Mouse (Mus musculus) layer of hippocampus, adult 11-12 months (tissue): ENCODE data around the gene Glp2r.

Source experiments
- DNase-seq: peaks from one replicate; pipeline ENCODE4 v3.0.0; 2022; ENCODE audit warnings: low spot score

Gene Glp2r

DNA sequence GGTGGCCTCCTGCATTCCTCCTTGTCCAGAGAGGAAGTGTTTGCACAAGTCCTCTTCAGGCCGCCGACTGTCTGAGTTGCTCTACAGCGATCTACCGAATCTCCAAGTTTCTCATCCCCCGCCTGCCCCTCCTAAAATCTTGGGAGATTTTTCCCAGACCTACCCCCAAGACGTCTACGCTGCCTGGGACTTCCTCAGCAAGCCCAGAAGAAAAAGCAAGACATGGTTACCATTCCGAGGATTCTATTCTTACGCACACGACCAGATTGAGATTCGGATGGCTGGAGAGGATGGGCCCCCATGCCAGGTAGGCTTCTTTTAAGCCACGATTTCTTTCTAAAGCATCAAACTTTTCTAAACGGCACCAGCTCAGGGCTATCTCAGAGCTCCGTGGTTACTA lies at the start of gene Glp2r:
Glp2r (minus strand) TSS at position 101 of the 400 bp plus-strand sequence.
- no peak for DNase-seq

DNA sequence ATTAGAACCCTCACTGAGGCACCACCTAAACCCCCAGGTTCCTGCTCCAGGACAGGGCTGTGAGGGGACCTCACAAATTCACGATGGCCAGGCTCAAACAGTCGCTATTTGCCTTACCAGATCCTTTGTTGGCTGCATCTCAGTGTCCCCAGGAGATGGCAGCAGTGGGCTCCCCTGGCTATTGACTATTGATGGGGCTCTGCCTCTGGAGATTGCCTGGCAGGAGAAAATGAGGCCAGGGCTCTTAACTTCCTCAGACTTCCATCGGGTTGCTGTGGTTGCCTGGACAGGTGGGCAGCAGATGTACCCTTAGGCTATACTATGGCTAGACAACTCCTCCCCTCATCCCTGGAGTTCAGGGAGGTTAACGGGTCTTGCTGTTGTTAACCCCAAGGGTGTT lies 49.3 kb upstream of the Glp2r start:
- peak; percentile 52 for DNase-seq

DNA sequence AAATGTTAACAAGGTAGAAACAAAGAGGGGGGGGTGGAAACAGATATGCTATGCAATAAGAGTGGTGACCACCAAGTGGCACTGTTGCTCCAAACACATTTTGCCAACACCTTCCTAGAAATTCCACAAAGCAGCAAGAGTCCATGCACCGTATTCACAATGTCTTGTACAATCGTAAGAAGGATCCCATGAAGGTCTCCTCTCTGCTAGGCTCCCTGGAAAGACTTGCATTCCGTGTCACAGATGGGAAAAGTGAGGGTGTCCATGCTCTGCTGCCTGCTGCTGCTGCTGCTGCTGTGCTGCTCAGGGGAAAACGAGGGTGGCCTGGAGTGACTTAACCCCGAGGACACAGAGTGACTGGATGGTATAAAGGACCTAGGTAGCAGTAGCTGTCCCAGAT lies 48.7 kb upstream of the Glp2r start:
- peak; percentile 32 for DNase-seq

DNA sequence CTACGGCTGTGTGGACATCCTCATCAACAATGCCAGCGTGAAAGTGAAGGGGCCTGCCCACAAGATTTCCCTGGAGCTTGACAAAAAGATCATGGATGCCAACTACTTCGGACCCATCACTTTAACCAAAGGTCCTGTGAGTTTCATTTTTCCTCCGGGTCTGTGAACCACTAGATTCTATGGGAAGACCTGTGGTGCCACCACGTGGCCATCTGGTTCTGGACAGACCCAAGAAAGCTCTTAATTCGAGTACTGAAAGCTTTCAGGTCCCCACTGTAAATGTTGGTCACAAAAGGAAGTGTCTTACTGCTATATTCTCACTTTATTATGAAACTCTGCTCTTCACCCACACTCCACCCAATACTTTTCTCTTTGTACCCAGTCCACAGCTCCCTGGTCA lies 40.6 kb upstream of the Glp2r start:
- DNase-seq = no peak

DNA sequence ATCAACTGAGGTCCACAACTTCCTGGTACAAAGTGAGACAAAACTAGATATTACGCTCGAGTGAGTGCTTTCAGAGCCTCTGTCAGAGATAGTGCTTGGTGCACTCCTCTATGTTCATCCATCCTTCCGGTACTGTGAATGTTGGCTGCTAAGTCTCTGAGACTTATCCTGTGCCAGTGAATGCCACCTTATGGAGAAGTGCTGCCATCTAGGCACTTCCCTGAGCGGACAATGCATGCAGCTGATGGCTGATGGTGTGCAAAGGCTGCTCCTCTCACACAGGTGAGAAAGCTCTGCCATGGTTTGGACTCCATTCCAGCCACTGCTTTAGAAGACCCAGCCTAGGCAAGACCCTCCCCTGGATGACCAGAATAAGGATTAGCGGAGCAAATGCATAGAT lies 37.1 kb upstream of the Glp2r start:
- no peak for DNase-seq

DNA sequence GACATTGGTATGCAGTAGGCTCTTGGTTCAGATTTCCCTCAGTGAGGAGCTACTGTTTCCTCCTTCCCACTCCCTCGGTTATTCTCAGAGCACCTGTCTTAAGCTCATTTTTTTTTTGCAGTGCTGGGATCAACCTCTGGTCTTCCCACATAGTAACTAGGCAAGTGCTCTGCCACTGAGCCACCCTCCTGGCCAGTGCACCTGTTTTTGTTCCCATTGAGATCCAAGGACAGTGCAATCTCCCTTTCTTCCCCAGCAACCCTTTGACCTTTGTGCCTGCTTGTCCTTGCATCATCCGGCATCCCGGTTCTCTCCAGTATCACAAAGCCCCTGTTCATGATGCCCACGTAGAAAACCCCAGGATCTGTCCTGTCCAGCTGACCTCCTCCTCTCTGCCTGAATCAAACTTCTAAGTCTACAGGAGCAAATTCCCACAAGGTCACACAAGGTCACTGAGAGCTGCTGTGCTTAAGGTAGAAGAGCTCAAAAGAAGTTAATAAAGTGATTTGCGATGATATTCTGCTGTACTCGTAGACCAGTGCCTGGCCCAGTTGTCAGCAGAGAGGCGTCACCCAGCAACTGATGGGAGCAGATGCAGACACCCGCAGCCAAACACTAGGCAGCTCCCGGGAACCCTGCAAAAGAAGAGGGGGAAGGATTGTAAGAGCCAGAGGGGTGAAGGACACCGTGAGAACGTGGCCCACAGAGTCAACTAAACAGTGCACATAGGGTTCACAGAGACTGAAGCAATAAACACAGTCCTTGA lies 36.1 kb upstream of the Glp2r start:
- DNase-seq = no peak

DNA sequence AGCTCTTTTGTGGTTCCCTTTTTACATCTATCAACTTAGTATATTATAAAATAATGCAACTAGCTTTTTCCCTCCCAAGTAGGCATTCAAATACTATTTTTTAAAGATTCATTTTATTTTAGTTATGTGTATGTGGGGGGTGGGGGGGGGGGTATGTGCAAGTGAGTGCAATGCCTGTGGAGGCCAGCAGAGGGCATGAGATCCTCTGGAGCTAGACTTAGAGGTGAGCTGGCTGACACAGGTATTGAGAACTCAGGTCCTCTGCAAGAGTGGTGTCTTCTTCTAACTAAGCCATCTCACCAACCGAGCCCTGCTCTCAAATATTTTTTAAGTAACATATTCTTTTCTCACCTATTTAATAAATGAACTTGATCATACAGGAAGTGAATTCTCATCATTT lies 34.6 kb upstream of the Glp2r start:
- DNase-seq = no peak

DNA sequence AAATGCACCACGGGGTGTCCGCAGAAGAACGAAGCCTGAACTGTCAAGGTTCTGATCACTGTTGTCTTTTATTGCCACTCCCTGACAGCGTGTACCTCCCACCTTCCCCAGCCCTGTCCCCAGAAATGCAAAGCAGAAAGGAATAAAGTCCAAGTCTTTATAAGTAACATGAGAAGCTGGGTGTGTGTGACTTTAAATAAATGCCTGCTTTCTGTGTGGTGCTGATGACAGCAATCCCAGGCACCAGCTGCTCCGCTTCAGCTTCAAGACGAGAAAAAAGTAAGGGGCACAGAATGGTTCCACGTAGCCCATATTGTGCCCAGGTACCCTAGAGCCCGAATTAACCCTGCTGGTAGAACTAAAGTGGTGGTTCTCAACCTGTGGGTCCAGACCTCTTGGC lies 30.2 kb upstream of the Glp2r start:
- DNase-seq = no peak

DNA sequence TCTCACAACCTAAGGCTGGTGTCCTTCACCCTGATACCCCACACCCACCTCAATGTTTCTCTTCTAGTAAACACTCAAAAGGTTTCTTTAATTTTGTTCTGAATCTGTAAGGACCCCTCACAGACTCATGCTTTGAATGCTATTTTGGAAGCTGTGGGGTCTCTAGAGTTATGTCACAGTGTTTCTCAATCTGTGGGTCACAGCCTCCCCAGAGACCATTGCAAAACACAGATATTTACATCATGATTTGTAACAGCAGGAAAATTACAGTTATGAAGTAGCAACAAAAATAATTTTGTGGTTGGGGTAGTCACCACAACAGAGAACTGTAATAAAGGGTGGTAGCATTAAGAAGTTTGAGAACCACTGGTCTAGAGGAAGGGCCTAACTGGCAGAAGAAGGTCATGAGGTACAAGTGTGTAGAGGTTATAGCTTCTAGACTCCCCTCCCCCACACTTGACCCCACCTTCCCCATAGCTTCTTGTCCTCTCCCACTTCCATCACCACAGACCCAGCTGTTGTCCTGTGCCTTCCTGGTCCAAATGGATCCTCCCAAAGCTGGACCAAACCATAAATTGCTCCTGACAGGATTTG lies 29.3 kb upstream of the Glp2r start:
- DNase-seq = no peak

DNA sequence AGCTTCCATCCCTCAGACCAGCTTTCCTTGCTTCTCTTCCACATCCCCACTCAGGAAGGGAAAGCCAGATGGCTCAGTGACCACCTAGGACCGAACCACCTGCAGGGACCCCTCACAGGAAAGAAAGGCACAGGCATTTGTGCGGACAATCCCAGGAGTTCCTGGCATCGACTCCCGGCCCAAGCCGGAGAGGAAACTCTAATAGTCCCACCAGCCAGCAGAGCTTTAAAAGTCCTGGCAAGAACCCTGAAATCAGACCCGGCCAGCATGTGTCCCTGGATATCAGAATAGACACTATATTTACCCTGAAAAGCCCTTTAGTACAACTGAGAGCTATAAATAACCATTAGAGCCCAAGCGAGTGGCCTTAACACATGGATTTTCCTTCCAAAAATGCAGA lies 27.0 kb upstream of the Glp2r start, which contains the start of gene Dhrs7c:
Dhrs7c (plus strand) TSS at position 257 of the 400 bp plus-strand sequence.
- DNase-seq = no peak

DNA sequence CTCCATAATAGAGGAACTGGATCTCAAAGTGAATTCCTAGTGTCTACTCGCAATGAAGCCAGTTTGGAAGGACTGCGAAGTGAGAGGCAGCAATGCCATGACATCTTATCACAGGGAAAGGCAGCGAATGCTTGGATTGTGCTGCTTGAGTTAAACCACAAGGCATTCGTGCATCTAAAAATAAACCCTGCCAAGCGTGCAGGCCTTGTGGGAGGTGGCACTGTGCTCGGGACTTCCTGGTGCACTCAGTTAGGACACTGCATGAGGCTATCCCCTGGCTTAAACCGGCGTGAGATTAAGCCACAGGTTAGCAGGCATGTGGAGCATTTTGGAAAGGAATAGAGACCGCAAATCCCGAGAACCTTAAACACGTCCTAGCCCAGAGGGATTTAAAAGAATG lies 19.2 kb upstream of the Glp2r start:
- no peak for DNase-seq

DNA sequence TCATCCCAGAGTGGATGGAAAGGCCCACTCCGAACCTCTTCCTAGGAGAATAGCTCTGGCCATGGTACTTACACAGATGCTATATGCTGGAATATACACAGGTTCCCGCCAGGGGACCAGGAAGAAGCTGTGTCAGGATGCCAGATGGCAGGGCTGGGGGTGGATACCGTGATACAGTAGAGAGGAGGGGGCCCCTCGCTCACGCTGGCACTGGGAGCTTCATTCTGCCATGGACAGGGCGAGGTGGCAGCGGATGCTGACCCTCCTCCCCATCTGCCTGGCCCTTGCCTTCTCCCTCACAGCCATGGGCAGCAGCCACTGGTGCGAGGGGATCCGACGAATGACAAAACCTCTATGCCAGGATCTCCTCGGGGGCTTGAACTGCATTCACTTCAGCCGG lies 3.4 kb upstream of the Glp2r start, which contains the start of gene Gsg1l2:
Gsg1l2 (plus strand) TSS at position 230 of the 400 bp plus-strand sequence.
- no peak for DNase-seq

DNA sequence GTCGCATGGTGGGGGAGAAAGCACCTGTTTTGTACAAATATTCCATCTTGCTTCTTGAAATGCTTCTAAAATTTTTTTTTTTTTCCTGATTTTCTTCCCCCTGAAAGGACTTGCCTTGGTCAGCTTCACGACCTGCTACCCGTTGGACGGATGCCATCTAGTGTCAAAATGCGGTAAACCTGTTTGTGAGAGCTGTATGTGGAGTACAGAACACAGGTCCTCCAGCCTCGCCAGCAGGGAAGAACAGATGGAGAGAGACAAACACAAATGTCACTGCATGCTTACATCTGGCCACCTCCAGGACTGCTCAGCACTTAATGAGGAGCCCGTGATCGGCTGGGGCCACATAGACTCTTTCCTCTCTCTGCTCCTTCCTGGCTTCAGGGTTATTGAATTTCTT lies 1.6 kb upstream of the Glp2r start:
- DNase-seq = peak; percentile 72

DNA sequence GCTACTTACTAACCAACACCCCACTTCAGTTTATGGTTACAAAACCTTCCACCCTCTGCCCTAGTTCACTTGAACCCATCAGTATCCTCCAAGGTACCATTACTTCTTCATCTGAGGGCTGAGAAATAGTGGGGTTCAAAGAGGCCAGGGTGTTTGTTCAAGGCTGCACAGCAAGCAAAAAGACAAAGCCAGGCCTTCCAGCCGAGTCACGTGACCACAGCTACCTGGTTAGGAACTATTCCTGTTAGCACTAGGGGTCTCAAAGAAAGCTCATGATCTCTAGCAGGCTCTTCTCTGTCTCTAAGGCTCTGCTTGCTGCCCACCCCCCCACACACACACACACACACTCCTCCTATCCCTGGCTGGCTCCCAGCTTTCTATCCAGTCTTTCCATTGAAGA lies 738 bp upstream of the Glp2r start:
- no peak for DNase-seq

DNA sequence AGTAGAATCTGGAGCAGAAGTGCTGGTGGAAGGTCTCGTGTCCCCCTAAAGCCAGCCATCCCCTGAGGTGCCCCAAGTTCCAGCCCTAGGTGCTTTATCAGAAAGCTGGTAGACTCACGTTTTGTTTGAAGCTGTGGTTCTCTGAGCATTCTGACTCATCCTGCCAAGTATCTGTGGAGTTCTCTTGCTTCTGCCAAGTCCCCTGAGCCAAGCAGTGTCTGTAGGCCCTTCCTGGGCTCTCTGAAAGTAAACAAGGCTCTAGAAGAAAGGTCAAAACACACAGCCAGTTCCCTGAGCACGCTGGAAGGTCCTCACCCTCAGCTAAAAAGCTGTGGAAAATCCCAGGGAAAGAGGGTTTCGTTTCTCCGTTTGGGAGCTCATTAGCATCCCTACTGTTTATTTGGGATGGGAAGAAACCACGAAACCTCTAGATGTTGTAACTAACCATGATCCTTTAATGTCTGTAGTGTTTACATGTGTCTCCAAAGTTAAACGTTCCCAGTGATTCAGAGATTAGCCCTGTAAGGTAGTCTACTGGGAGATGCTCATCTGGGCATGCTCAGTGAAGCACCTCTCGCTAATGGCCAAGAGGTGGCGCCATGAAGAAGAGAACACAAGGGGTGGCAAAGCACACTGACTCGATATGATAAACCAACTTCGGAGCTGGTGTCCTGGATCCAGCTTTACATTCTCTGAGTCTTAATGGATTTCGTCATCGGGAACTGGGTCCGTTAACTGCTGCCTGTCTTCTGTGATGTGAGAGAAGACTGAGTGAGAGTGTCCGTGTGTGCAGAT lies 13.4 kb downstream of the Glp2r start:
- no peak for DNase-seq

DNA sequence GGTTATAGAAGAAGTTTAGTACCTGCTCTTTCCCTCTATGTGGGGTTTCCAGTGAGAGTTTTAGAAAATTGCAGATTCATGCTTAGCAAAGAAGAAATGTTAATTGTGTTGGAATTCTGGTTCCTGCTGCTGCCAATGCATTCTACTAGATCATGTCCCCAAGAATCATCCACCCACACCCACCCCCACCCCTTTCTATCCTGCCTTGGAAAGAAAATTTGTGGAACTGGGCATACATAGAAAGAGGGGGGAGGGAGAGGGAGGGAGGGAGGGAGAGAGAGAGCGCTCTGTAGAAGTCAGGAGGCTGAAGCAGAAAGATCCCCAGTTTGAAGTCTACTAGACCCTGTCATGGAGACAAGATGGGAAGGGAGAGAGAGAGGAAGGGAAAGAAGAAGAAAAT lies 14.7 kb downstream of the Glp2r start:
- DNase-seq = no peak

DNA sequence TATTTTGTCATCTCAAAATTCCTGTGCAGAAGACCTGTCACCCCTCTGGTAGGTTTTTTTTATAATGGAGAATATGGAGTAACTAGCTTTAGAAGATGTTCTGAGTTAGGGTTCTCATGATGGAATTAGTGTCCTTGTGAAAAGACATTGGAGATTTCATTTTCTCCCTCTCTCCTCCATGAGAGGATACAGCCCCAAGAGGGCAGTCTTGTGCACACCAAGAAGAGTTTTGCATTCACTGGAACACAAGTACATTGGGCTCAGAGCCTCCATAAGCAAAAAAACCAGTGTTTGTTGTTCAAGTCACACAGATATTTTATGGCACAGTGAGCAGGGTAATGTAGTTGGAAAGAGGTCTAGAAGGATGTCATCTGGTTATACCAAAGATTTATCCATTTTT lies 29.4 kb downstream of the Glp2r start:
- no peak for DNase-seq

DNA sequence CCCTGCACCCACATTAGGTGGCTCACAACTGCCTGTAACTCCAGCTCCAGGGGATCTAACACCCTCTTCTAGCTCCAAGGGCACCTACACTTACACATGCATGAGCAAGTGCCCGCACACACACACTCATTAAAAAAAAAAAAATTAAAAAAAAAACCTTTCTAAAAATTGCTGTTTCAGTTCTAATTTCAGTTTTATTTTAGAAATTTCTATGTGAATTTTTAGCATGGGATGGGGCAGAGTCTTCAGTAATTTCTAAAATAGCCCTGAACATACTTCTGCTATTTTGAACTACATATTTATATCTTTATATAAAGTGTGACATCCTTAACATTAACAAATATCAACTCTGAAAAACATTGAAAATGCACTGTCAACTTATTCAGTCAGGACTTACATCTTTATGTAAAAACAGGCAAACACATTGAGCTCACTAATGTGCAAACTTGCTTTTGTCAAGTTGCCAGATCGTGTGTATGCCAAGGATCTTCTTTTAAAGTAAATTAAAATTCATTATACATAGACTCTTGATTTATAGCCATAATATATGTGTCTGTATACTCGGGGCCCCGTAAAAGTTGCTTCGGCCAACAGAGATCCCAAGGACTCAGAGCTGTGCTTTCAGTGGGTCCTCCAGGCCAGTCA lies 32.0 kb downstream of the Glp2r start:
- no peak for DNase-seq

DNA sequence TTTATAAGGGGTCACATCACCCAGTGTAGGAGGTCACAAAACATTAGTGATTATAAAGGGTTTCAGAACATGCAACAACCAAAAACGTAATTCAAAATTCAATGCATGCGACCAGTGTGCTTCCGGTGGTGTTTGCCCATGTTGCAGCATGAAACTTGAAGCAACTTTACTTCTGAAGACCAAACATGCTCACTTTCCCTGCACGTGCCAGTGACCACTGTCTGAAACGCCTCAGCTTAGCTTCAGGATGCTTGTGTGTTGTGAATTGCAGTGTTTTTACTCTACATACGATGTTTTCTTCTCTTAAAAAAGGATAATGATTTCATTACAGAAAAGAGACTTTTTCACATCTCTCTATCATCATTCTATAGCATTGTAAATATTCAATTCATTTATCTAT lies 32.6 kb downstream of the Glp2r start:
- DNase-seq = no peak

DNA sequence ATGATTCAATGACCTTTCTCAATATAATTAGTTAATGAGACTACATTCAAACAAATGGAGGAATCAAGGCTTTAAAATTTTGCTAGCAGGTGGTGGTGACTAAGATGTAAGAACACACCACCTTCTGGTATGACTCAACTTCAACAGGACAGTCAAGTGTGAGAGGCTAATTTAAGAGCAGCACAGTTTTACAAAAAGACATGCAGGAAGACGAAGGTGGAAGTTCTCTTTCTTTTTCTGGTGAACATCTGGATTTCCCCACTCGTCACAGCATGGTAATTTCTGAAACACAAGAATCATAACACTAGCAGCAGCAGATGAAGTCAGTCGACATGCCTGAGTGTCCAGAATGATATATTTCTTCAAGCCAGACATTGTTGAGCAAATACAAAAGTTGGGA lies 36.4 kb downstream of the Glp2r start:
- DNase-seq = no peak

DNA sequence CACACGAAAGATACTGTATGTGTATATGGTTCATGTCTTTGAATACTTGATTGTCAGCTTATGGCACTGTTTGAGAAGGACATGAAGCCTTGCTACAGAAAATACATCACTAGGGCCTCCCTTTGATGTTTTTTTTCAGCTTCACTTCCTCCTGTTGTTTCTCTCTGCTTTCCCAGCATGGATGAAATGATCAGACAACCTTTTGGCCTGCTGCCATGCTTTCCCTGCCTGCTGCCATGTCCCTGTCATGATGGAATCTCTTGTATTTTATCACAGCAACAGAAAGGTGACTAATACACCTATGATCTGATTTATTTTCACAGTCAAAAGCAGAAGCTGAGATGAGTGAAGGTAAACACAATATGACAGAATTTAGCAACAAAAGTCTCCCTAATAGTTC lies 37.2 kb downstream of the Glp2r start:
- no peak for DNase-seq

DNA sequence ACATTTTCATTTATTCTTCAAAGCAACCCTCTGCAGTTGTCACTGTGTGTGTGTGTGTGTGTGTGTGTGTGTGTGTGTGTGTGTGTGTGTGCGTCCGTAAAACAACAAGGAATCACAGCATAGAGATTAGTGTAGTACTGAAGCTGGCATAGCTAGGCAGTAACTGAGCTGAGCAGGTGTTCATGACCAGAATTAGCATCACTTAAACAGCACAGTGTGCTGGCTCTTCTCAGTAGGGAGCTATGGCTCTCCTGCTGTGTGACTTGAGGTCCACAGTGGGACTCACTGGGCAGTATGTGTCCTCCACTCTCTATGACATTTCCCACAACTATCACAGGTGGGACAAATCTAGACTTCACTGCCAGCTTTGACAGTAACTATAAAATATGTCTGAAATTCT lies 39.9 kb downstream of the Glp2r start:
- DNase-seq = no peak

DNA sequence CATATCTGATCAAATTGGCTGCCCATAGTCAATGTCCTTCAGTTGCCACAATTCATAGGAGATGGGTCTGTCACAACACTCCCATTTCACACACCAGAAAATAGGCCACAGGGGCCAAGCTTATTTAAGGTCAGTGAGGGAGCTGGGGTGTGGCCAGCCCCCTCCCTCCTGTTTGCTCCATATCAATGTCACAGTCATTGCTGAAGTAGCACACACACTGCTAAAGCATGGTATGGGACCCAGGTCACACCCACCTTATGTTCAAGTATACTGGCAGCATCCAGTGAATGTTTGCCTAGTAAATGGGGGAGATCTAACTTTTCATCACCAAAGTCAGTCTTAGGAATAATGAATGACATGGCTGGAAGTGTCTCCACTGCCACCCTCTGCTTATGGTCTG lies 42.2 kb downstream of the Glp2r start:
- no peak for DNase-seq
